Mouse (Mus musculus) induced T-regulatory cell, adult 2 months (primary cell): ENCODE measurements around the gene Ppp1r9a.

Experiments
- DNase-seq: peaks from one replicate; pipeline ENCODE4 v3.0.0-alpha.2; 2012; ENCODE audit warnings: low read depth

The Ppp1r9a gene

GRCm38 (mm10) chr6:5199916-5200315, 297.2 kb downstream of the Ppp1r9a start:
- DNase-seq: no peak

- no peak for DNase-seq
Observed at GRCm38 (mm10) chr6:5207817-5208216, 305.1 kb downstream of the Ppp1r9a start.
